In genomic region chr17:67715466-67715865, GRCm38 (mm10) we compare ENCODE assay signal across 22 mouse cellular contexts. TPM values are rescaled to one million over a fixed set of nuclear protein-coding genes. Genes with fewer than 3 reads are reported as not detected.
DNase-seq lines count a peak whose midpoint lies in the region; ATAC-seq and TF ChIP-seq lines count a peak whose summit lies in the region.
"Had no signal": no experiment of that assay in that cellular context is flagged by ENCODE, and none has a peak within 500 bp of the region (broad histone marks: within the 10 kb centered on the region; RNA-seq: fewer than 3 reads in every experiment).

No protein-coding gene starts in this region.

- H3K4me3 ChIP-seq in hindbrain, embryonic 14.5 days (replicated peaks; ENCODE audit: low read length): no peak overlapping the region
- no peak overlapping the region for H3K4me3 ChIP-seq in hindbrain, embryonic 10.5 days
- H3K4me3 ChIP-seq in kidney, postnatal 0 days (replicated peaks; ENCODE audit: low read depth, low read length): no peak overlapping the region
- H3K4me3 ChIP-seq in midbrain, postnatal 0 days (ENCODE audit: low read depth, low read length): no peak overlapping the region
- H3K4me3 ChIP-seq: embryonic facial prominence, embryonic 10.5 days; heart, embryonic 10.5 days; liver, embryonic 12.5 days; stomach, embryonic 15.5 days had no signal

- H3K36me3 ChIP-seq in hindbrain, embryonic 14.5 days (replicated peaks; ENCODE audit: control insufficient read depth, insufficient read depth): no peaks in the 10 kb centered on the region
- peaks cover 49% of the 10 kb centered on the region for H3K36me3 ChIP-seq in hindbrain, embryonic 10.5 days
- H3K36me3 ChIP-seq in kidney, postnatal 0 days (ENCODE audit: insufficient read depth, low read length): 0 out of 2 replicates have a peak, but pooled peaks cover 7% of the 10 kb centered on the region
- H3K36me3 ChIP-seq in midbrain, postnatal 0 days (ENCODE audit: insufficient read depth, low read length): no peaks in the 10 kb centered on the region
- H3K36me3 ChIP-seq: heart, embryonic 10.5 days; liver, embryonic 12.5 days; stomach, embryonic 15.5 days had no signal

- peaks cover 2% of the 10 kb centered on the region; the same call in 1 of the 2 replicates for H3K4me1 ChIP-seq in hindbrain, embryonic 14.5 days (replicated peaks; ENCODE audit: control insufficient read depth, insufficient read depth, low read length)
- H3K4me1 ChIP-seq in hindbrain, embryonic 10.5 days (replicated peaks): peaks cover 11% of the 10 kb centered on the region
- no peaks in the 10 kb centered on the region for H3K4me1 ChIP-seq in kidney, postnatal 0 days (replicated peaks; ENCODE audit: insufficient read depth, low read length)
- H3K4me1 ChIP-seq in midbrain, postnatal 0 days (ENCODE audit: insufficient read depth, low read length): no peaks in the 10 kb centered on the region
- H3K4me1 ChIP-seq: liver, embryonic 12.5 days; stomach, embryonic 15.5 days had no signal

- H3K27me3 ChIP-seq in hindbrain, embryonic 14.5 days (ENCODE audit: control insufficient read depth, insufficient read depth, low read length): no peaks in the 10 kb centered on the region
- no peaks in the 10 kb centered on the region for H3K27me3 ChIP-seq in hindbrain, embryonic 10.5 days (ENCODE audit: insufficient read depth, poor library complexity, severe bottlenecking)
- H3K27me3 ChIP-seq in kidney, postnatal 0 days (ENCODE audit: insufficient read depth, low read length): no peaks in the 10 kb centered on the region
- no peaks in the 10 kb centered on the region for H3K27me3 ChIP-seq in midbrain, postnatal 0 days (ENCODE audit: insufficient read depth, low read length)
- H3K27me3 ChIP-seq: liver, embryonic 12.5 days; stomach, embryonic 15.5 days had no signal

- H3K9ac ChIP-seq in hindbrain, embryonic 14.5 days: no peak overlapping the region
- H3K9ac ChIP-seq in kidney, postnatal 0 days (ENCODE audit: low read depth, low read length): no peak overlapping the region
- no peak overlapping the region for H3K9ac ChIP-seq in midbrain, postnatal 0 days (replicated peaks; ENCODE audit: low read length, poor library complexity, severe bottlenecking)
- H3K9ac ChIP-seq: liver, embryonic 12.5 days; stomach, embryonic 15.5 days had no signal

- H3K9me3 ChIP-seq in hindbrain, embryonic 14.5 days (ENCODE audit: control insufficient read depth, low read length): no peaks in the 10 kb centered on the region
- H3K9me3 ChIP-seq in hindbrain, embryonic 10.5 days: no peaks in the 10 kb centered on the region
- no peaks in the 10 kb centered on the region for H3K9me3 ChIP-seq in kidney, postnatal 0 days (replicated peaks; ENCODE audit: low read length)
- no peaks in the 10 kb centered on the region for H3K9me3 ChIP-seq in midbrain, postnatal 0 days (ENCODE audit: low read length)
- H3K9me3 ChIP-seq: embryonic facial prominence, embryonic 10.5 days; heart, embryonic 10.5 days; liver, embryonic 12.5 days; stomach, embryonic 15.5 days had no signal

- H3K4me2 ChIP-seq in hindbrain, embryonic 14.5 days (replicated peaks): 0 out of 2 replicates have a peak overlapping the region, but pooled peaks have one; percentile 10
- peak overlapping the region; percentile 21; the same call in 1 of the 2 replicates for H3K4me2 ChIP-seq in kidney, postnatal 0 days (ENCODE audit: low read length)
- H3K4me2 ChIP-seq in midbrain, postnatal 0 days (ENCODE audit: low read depth, low read length, poor library complexity, severe bottlenecking): peak overlapping the region; percentile 32; the same call in 1 of the 2 replicates
- H3K4me2 ChIP-seq: liver, embryonic 12.5 days; stomach, embryonic 15.5 days had no signal

- TF ChIP-seq CTCF in kidney, postnatal 0 days (IDR thresholded peaks at IDR 0.05; ENCODE audit: low read depth): no peak
- no peak for TF ChIP-seq CTCF in brain, embryonic 14.5 days (IDR thresholded peaks at IDR 0.05; ENCODE audit: borderline replicate concordance, extremely low read depth, insufficient read depth, insufficient read length)
- no peak for TF ChIP-seq CTCF in midbrain, postnatal 0 days (IDR thresholded peaks at IDR 0.05)

- WGBS in hindbrain, embryonic 14.5 days: 78% methylated on average over 19 of the region's 19 CpGs
- WGBS in hindbrain, embryonic 10.5 days: 89% methylated on average over 19 of the region's 19 CpGs
- WGBS in kidney, postnatal 0 days: 56% methylated on average over 19 of the region's 19 CpGs
- 71% methylated on average over 19 of the region's 19 CpGs for WGBS in midbrain, postnatal 0 days

- no peak overlapping the region for H3K27ac ChIP-seq in hindbrain, embryonic 14.5 days
- H3K27ac ChIP-seq in hindbrain, embryonic 10.5 days: no peak overlapping the region
- H3K27ac ChIP-seq in kidney, postnatal 0 days: no peak overlapping the region
- H3K27ac ChIP-seq in midbrain, postnatal 0 days (ENCODE audit: low read depth, low read length): no peak overlapping the region
- H3K27ac ChIP-seq: embryonic facial prominence, embryonic 10.5 days; heart, embryonic 10.5 days; liver, embryonic 12.5 days; stomach, embryonic 15.5 days had no signal

- no peak for DNase-seq in hindbrain, embryonic 14.5 days (ENCODE audit: low spot score)
- DNase-seq in hindbrain, embryonic 10.5 days (ENCODE audit: low spot score): no peak
- DNase-seq in kidney, postnatal 0 days (ENCODE audit: low spot score): no peak
- DNase-seq in kidney, adult 8-10 months: no peak
- DNase-seq in brain, embryonic 14.5 days (ENCODE audit: low read depth): peak; percentile 28
- no peak for DNase-seq in midbrain, postnatal 0 days (ENCODE audit: low spot score)
- DNase-seq in urinary bladder, postnatal 14 days (ENCODE audit: low spot score): no peak
- no peak for DNase-seq in thymus, postnatal 0 days (ENCODE audit: low spot score)
- DNase-seq: adrenal gland, adult 8-10 months; cerebellum, adult 11 months; cerebellum, postnatal 36 days; heart, postnatal 14 days; kidney, adult 11 months; left cerebral cortex, postnatal 4 days; right cerebral cortex, postnatal 14 days had no signal

- ATAC-seq in hindbrain, embryonic 14.5 days (ENCODE audit: low FRiP score): no peak
- no peak for ATAC-seq in kidney, postnatal 0 days (replicated peaks; ENCODE audit: low FRiP score, low read depth)
- 0 out of 2 replicates have a peak, but pooled peaks have one; percentile 34 for ATAC-seq in midbrain, postnatal 0 days (ENCODE audit: low FRiP score)
- ATAC-seq: CD4-positive, CD25-positive, alpha-beta regulatory T cell, adult 4 months; forebrain, embryonic 14.5 days; liver, embryonic 12.5 days had no signal

- TF ChIP-seq POLR2A in brain, embryonic 14.5 days (IDR thresholded peaks at IDR 0.05; ENCODE audit: borderline replicate concordance, extremely low read depth, insufficient read depth, insufficient read length, poor library complexity, severe bottlenecking): no peak

RNA-seq across cellular contexts. Expression of gene Lama1, which starts 18.4 kb away (rescaled TPM):
- polyA plus RNA-seq in hindbrain, embryonic 14.5 days (2014; fragmentation: Nextera tagmentation; extraction: Ambion mirVana): 10.5 and 15.4 TPM in 2 replicates
- 19.1 and 25.8 TPM in 2 replicates for polyA plus RNA-seq in hindbrain, embryonic 10.5 days (2016; fragmentation: Nextera tagmentation; extraction: Ambion mirVana)
- 20.1 and 24.9 TPM in 2 replicates for polyA plus RNA-seq in kidney, postnatal 0 days (2015; fragmentation: Nextera tagmentation; extraction: Ambion mirVana)
- 10.5 and 14.0 TPM in 2 replicates for polyA plus RNA-seq in brain, embryonic 14.5 days (2012; rRNA removed)
- 19.0 and 22.1 TPM in 2 replicates for total RNA-seq in midbrain, postnatal 0 days (2014; rRNA removed)
- 3.8 and 3.9 TPM in 2 replicates for polyA plus RNA-seq in midbrain, postnatal 0 days (2015; fragmentation: Nextera tagmentation; extraction: Ambion mirVana)
- polyA plus RNA-seq in thymus, postnatal 0 days (2015; fragmentation: Nextera tagmentation; extraction: Ambion mirVana): 0.05 and 0.24 TPM in 2 replicates
- total RNA-seq: megakaryocyte-erythroid progenitor cell, adult 5-6 weeks had no signal
